Mouse (Mus musculus) liver, adult 2 months (tissue): ENCODE results near the gene Rccd1. TPM values are rescaled to one million over a fixed set of nuclear protein-coding genes. Genes with fewer than 3 reads are reported as not detected.

Source experiments
- DNase-seq: peaks from one replicate; pipeline ENCODE4 v3.0.0-alpha.2; 2011; ENCODE audit warnings: low read depth, low spot score; ENCODE audit errors: extremely low read depth
- H3K27ac ChIP-seq: fragments of 200-500 bp; replicated peaks from 2 replicates; pipeline ENCODE4 v1.5.1; 2012; ENCODE audit warnings: low read depth, mild to moderate bottlenecking, control low read depth, inconsistent platforms, low read length; ENCODE audit not compliant: insufficient read depth
- H3K27me3 ChIP-seq: fragments of 200-500 bp; 2 replicates; pipeline ENCODE4 v1.6.1; 2012; ENCODE audit warnings: mild to moderate bottlenecking, moderate library complexity, low read length, inconsistent platforms; ENCODE audit not compliant: control insufficient read depth, insufficient read depth
- H3K36me3 ChIP-seq: fragments of 200-500 bp; 2 replicates; pipeline ENCODE4 v1.6.1; 2012; ENCODE audit warnings: low read length, inconsistent platforms; ENCODE audit not compliant: control insufficient read depth, insufficient read depth
- H3K4me1 ChIP-seq: fragments of 200-500 bp; 2 replicates; pipeline ENCODE4 v1.6.1; 2011; ENCODE audit warnings: low read length; ENCODE audit not compliant: control insufficient read depth, insufficient read depth
- H3K4me3 ChIP-seq: fragments of 200-500 bp; 2 replicates; pipeline ENCODE4 v1.5.1; 2011; ENCODE audit warnings: low read depth, mild to moderate bottlenecking, control low read depth, low read length, moderate library complexity; ENCODE audit not compliant: insufficient read depth
- H3K79me2 ChIP-seq: fragments of 200-500 bp; 2 replicates; pipeline ENCODE4 v1.6.1; 2012; ENCODE audit warnings: inconsistent platforms, mild to moderate bottlenecking, low read length, moderate library complexity; ENCODE audit not compliant: control insufficient read depth, insufficient read depth
- H3K9ac ChIP-seq: fragments of 200-500 bp; 2 replicates; pipeline ENCODE4 v1.6.1; 2012; ENCODE audit warnings: low read depth, mild to moderate bottlenecking, control low read depth, inconsistent platforms, low read length
- CTCF ChIP-seq: fragments of 200-500 bp; IDR thresholded peaks from 2 replicates; pipeline ENCODE4 v1.5.1; 2011; ENCODE audit warnings: low read depth, low read length, control low read depth
- POLR2A ChIP-seq: fragments of 200-500 bp; IDR thresholded peaks from 2 replicates; pipeline ENCODE4 v1.6.1; 2011; ENCODE audit warnings: low read length, control low read depth; ENCODE audit not compliant: insufficient read depth; ENCODE audit errors: extremely low read depth
- whole genome bisulfite sequencing: fragments of 180-500 bp; shearing (Covaris S2); methylation state at CpG from one replicate; pipeline ENCODE4 v1.1.7; 2018; 5-methylcytosine and 5-hydroxymethylcytosine counted together
- polyA plus RNA-seq: library from polyadenylated mRNA; depleted of rRNA; stranded (reverse); fragments of >200 nt; gene quantifications from 2 replicates; pipeline ENCODE4 v1.2.3, GENCODE M21; 2012
- total RNA-seq: library from RNA; depleted of rRNA; stranded (reverse); fragments of >200 nt; gene quantifications from 2 replicates; pipeline ENCODE4 v1.2.3, GENCODE M21; 2014

Gene Rccd1
- total and polyA plus RNA-seq, 2 experiments = 1.2 to 3.8 TPM

DNA sequence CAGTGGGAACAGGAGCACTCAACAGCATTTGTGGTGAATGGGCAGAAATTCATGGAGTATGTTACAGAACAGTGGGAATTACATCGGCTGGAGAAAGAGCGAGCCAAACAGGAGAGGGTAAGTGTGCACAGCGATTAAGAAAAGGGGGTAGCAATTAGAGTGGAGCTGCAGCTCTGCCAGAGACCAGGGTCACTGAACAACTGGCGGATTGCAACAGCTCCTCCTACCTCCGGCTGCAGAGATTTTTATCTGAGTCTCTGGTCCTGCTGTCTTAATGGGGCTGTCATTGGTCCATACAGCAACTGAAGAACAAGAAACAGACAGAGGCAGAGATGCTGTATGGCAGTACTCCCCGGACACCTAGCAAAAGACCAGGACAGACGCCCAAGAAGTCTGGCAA, 13.5 kb downstream of the Rccd1 start:
- no peaks in the 10 kb centered on the region for H3K79me2 ChIP-seq
- no peaks in the 10 kb centered on the region for H3K4me1 ChIP-seq
- H3K27me3 ChIP-seq = no peaks in the 10 kb centered on the region
- 78% methylated on average over 7 of the region's 7 CpGs for WGBS
- TF ChIP-seq POLR2A = no peak
- no peak for TF ChIP-seq CTCF
- 0 out of 2 replicates have a peak, but pooled peaks cover 2% of the 10 kb centered on the region for H3K36me3 ChIP-seq
- H3K9ac ChIP-seq = no peak overlapping the region
- no peak for DNase-seq
- no peak overlapping the region for H3K27ac ChIP-seq
- no peak overlapping the region for H3K4me3 ChIP-seq

DNA sequence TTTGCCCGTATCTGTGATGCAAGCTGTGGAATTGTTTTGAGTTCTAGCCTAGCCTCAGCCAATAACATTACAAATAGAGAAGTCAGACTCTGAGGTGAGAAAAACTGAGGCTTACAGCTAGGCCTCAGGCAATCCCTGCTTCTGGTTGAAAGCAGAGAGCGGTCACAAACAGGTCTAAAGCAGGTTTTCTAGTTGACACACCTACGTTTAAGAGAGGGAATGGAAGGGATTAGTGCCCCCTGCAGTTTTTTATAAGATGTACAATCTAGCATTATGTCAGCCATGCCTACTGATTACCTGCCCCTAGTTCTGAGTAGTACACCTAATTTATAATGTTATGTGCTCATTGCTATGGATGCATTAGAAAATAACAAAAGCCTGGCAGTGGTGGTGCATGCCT, 16.5 kb downstream of the Rccd1 start:
- TF ChIP-seq POLR2A (no peak), CTCF (no peak)
- no peak overlapping the region for H3K9ac ChIP-seq
- WGBS = 80% methylated on average over 3 of the region's 3 CpGs
- H3K27ac ChIP-seq = no peak overlapping the region
- H3K79me2 ChIP-seq = no peaks in the 10 kb centered on the region; the same call in 1 of the 2 replicates
- no peaks in the 10 kb centered on the region for H3K36me3 ChIP-seq
- H3K4me1 ChIP-seq = no peaks in the 10 kb centered on the region
- H3K4me3 ChIP-seq = no peak overlapping the region
- DNase-seq = no peak
- H3K27me3 ChIP-seq = no peaks in the 10 kb centered on the region

GRCm38 (mm10) chr7:80301522-80301921, 22.7 kb downstream of the Rccd1 start:
- no peak for TF ChIP-seq CTCF
- no peak for TF ChIP-seq POLR2A
- H3K27me3 ChIP-seq = no peaks in the 10 kb centered on the region
- no peak overlapping the region for H3K27ac ChIP-seq
- no peaks in the 10 kb centered on the region for H3K36me3 ChIP-seq
- H3K4me1 ChIP-seq = no peaks in the 10 kb centered on the region
- WGBS = 94% methylated on average over 2 of the region's 2 CpGs
- H3K9ac ChIP-seq = no peak overlapping the region
- H3K79me2 ChIP-seq = no peaks in the 10 kb centered on the region; the same call in 1 of the 2 replicates
- no peak overlapping the region for H3K4me3 ChIP-seq
- no peak for DNase-seq

DNA sequence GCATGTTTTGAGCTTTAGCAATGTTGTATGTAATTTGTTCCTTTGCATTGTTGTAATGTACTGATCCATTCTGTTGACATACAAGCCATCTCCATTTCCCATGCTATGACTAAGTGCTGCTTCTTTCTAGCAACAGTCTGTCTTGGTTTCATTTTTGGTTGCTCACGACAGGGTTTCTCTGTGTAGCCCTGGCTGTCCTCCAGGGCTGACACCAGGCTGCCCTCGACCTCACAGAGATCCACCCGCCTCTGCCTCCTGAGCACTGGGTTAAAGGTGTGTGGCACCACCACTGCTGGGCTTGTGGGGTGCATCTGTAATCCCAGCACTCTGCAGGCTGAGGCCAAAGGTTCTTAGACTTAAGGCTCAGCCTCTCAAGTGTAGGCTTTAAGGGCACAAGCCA, 24.7 kb downstream of the Rccd1 start:
- Histone ChIP-seq H3K36me3 (no peaks in the 10 kb centered on the region), H3K27ac (no peak overlapping the region), H3K4me1 (no peaks in the 10 kb centered on the region), H3K4me3 (no peak overlapping the region), H3K79me2 (no peaks in the 10 kb centered on the region; the same call in 1 of the 2 replicates), H3K9ac (no peak overlapping the region), H3K27me3 (no peaks in the 10 kb centered on the region)
- TF ChIP-seq CTCF (no peak), POLR2A (no peak)
- DNase-seq = peak; percentile 7
- WGBS = 19% methylated on average over 3 of the region's 3 CpGs

- 98% methylated on average over 4 of the region's 4 CpGs for WGBS
- no peak for DNase-seq
- H3K79me2 ChIP-seq = no peaks in the 10 kb centered on the region; the same call in 1 of the 2 replicates
- H3K4me1 ChIP-seq = no peaks in the 10 kb centered on the region
- TF ChIP-seq CTCF (no peak), POLR2A (no peak)
- H3K27me3 ChIP-seq = no peaks in the 10 kb centered on the region
- no peaks in the 10 kb centered on the region for H3K36me3 ChIP-seq
- H3K4me3 ChIP-seq = no peak overlapping the region
- no peak overlapping the region for H3K9ac ChIP-seq
- no peak overlapping the region for H3K27ac ChIP-seq
These were observed 25.5 kb downstream of the Rccd1 start for GRCm38 (mm10) chr7:80298754-80299153.

DNA sequence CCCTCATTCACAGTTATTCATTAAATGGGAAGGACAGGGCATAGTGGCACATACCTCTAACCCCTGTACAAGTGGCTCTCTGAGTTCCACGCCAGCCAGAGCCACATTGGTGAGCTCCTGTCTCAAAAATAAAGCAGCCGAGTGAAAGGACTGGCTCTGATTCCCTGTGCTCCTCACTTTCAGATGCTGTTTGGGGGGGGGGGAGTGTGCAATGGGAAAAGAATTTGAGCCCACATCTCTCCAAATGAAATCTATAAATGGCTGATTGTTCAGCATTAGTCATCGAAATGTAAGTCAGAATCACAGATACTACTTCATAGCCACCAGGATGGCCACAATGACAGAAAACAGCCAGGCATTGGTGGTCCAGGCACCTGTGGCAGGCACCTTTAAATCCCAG, 27.2 kb downstream of the Rccd1 start:
- Histone ChIP-seq H3K4me1 (no peaks in the 10 kb centered on the region), H3K27ac (no peak overlapping the region)
- 87% methylated on average over 3 of the region's 3 CpGs for WGBS

More for the DNA sequence above, 27.2 kb downstream of the Rccd1 start:
- no peak overlapping the region for H3K4me3 ChIP-seq
- no peaks in the 10 kb centered on the region for H3K27me3 ChIP-seq
- TF ChIP-seq POLR2A (no peak), CTCF (no peak)
- no peaks in the 10 kb centered on the region for H3K36me3 ChIP-seq
- no peak for DNase-seq
- no peaks in the 10 kb centered on the region; the same call in 1 of the 2 replicates for H3K79me2 ChIP-seq
- H3K9ac ChIP-seq = no peak overlapping the region
